Mouse (Mus musculus) adrenal gland, postnatal 25 days (tissue): ENCODE data around the gene Epb42. TPM values are rescaled to one million over a fixed set of nuclear protein-coding genes. Genes with fewer than 3 reads are reported as not detected.
"Not testable (repeated sequence)": the region's sequence is repeated elsewhere in the genome, so short reads cannot be mapped to it uniquely, and the experiment has no call there.

ENCODE experiments used
- DNase-seq: peaks from one replicate; pipeline ENCODE4 v3.0.0; 2021; ENCODE audit warnings: mixed read lengths
- total RNA-seq: library from RNA; stranded (reverse); gene quantifications from 2 replicates; pipeline ENCODE4 v1.2.3, GENCODE M21; 2021

The Epb42 gene
- total RNA-seq, 1 experiment from 2014 or later: not detected

GRCm38 (mm10) chr2:121007925-121008663 is 28.8 kb downstream of the Epb42 start, which contains the start of gene Ccndbp1:
Ccndbp1 (plus strand) TSS chr2:121008403.
- DNase-seq: peak; percentile 95

GRCm38 (mm10) chr2:121006986-121007385 is 29.9 kb downstream of the Epb42 start:
- no peak for DNase-seq

- no peak for DNase-seq
Measured at GRCm38 (mm10) chr2:121004018-121004811, 32.7 kb downstream of the Epb42 start.

GRCm38 (mm10) chr2:121003586-121003985 is 33.3 kb downstream of the Epb42 start:
- no peak for DNase-seq

GRCm38 (mm10) chr2:120998863-120999262 is 38.0 kb downstream of the Epb42 start:
- no peak for DNase-seq

GRCm38 (mm10) chr2:120996607-120997006 is 40.3 kb downstream of the Epb42 start:
- not testable (repeated sequence) for DNase-seq

- no peak for DNase-seq
Measured at GRCm38 (mm10) chr2:120991196-120991595, 45.7 kb downstream of the Epb42 start.

GRCm38 (mm10) chr2:120985241-120985640 is 51.6 kb downstream of the Epb42 start:
- DNase-seq: no peak

- no peak for DNase-seq
Measured at GRCm38 (mm10) chr2:120983611-120984010, 53.3 kb downstream of the Epb42 start.

GRCm38 (mm10) chr2:120980861-120981260 is 56.0 kb downstream of the Epb42 start:
- no peak for DNase-seq

GRCm38 (mm10) chr2:120979819-120980218 is 57.1 kb downstream of the Epb42 start:
- DNase-seq: no peak

- DNase-seq: no peak
Measured at GRCm38 (mm10) chr2:120978693-120979037, 58.2 kb downstream of the Epb42 start.

- no peak for DNase-seq
Measured at GRCm38 (mm10) chr2:120977926-120978692, 58.8 kb downstream of the Epb42 start.

- DNase-seq: peak; percentile 74
Measured at GRCm38 (mm10) chr2:120976990-120977925, 59.6 kb downstream of the Epb42 start, which contains the start of gene Tmem62. Tmem62 (plus strand) TSS chr2:120977017.

GRCm38 (mm10) chr2:120976308-120976707 is 60.6 kb downstream of the Epb42 start:
- DNase-seq: no peak

- DNase-seq: no peak
Measured at GRCm38 (mm10) chr2:120972964-120973363, 63.9 kb downstream of the Epb42 start.

- DNase-seq: not testable (repeated sequence)
Measured at GRCm38 (mm10) chr2:120972257-120972656, 64.6 kb downstream of the Epb42 start.

- no peak for DNase-seq
Measured at GRCm38 (mm10) chr2:120971766-120972165, 65.1 kb downstream of the Epb42 start.

- peak; percentile 80 for DNase-seq
Measured at GRCm38 (mm10) chr2:120970559-120971080, 66.3 kb downstream of the Epb42 start, which contains the start of gene Ubr1. Ubr1 (minus strand) TSS chr2:120970715.

- peak; percentile 10 for DNase-seq
Measured at GRCm38 (mm10) chr2:120970045-120970539, 66.8 kb downstream of the Epb42 start.
